Mouse (Mus musculus): ENCODE measurements at regions not wholly inside any gene's neighbourhood (a gene's known extent, or its start where the extent isn't known, plus 50 kb on each side); places are given as distances from the start of the nearest gene placed in this dataset.
"Not testable (repeated sequence)": the region's sequence is repeated elsewhere in the genome, so short reads cannot be mapped to it uniquely, and the experiment has no call there.

DNA sequence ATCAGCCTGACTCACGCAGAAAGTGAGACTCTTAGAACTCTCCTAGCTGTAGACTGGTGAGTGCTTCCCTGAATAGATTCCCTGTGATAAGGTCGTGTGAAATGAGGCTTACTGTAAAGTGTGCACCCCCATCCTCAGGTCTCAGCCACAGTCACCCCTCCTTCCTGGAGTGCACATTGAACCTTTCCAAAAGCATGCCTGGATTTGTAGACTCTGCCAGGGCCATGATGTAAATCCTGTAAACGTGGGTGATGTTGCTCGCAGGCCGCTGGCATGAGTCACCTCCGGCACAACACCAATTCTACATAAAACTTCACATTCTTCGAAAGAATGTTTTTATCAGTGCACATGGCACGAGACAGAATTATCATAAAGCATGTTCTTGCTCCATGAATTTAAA is 117.7 kb upstream of the Tmc3 start:
- Histone ChIP-seq H3K4me3 (ENCODE audit: low read depth, low read length) (no peak overlapping the region), H3K4me2 (replicated peaks; ENCODE audit: low read depth, low read length) (no peak overlapping the region), H3K4me1 (ENCODE audit: insufficient read depth, low read depth, low read length) (no peaks in the 10 kb centered on the region), H3K27ac (ENCODE audit: low read length) (no peak overlapping the region), H3K9me3 (ENCODE audit: low read length) (no peaks in the 10 kb centered on the region), H3K9ac (replicated peaks; ENCODE audit: low read depth) (no peak overlapping the region), H3K36me3 (ENCODE audit: insufficient read depth, low read length) (no peaks in the 10 kb centered on the region), H3K27me3 (replicated peaks; ENCODE audit: insufficient read depth, low read length) (no peaks in the 10 kb centered on the region)
- TF ChIP-seq CTCF (IDR thresholded peaks at IDR 0.05) (no peak), EP300 (IDR thresholded peaks at IDR 0.05) (no peak)
- WGBS: 54% methylated on average over 8 of the region's 8 CpGs
- ATAC-seq (no peak), DNase-seq (ENCODE audit: low spot score) (no peak)

DNA sequence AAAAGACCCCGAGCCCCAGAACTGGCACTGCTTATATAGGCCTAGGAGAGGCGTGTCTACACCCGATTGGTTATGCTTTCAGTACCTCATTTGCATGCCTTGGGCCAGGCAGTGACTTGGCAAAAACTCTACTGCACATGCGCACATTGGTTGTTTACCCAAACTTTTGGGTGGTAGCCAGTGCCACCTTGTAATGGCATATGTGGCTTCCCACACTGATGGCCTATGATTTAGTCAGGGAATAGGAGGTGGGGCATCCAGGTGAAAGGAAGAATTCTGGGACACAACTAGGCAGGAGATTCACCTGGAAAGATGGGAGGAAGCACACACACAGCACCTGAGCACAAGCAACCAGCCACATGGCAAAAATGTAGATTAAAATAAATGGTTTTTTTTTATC is 114.9 kb upstream of the Tmc3 start:
- not testable (repeated sequence) for H3K9ac ChIP-seq (replicated peaks; ENCODE audit: low read depth); H3K27ac ChIP-seq (ENCODE audit: low read length); H3K4me1 ChIP-seq (ENCODE audit: insufficient read depth, low read depth, low read length); H3K4me3 ChIP-seq (ENCODE audit: low read depth, low read length); H3K4me2 ChIP-seq (replicated peaks; ENCODE audit: low read depth, low read length); DNase-seq (ENCODE audit: low spot score); H3K36me3 ChIP-seq (ENCODE audit: insufficient read depth, low read length); H3K9me3 ChIP-seq (ENCODE audit: low read length); H3K27me3 ChIP-seq (replicated peaks; ENCODE audit: insufficient read depth, low read length); ATAC-seq
- 89% methylated on average over 4 of the region's 4 CpGs for WGBS

DNA sequence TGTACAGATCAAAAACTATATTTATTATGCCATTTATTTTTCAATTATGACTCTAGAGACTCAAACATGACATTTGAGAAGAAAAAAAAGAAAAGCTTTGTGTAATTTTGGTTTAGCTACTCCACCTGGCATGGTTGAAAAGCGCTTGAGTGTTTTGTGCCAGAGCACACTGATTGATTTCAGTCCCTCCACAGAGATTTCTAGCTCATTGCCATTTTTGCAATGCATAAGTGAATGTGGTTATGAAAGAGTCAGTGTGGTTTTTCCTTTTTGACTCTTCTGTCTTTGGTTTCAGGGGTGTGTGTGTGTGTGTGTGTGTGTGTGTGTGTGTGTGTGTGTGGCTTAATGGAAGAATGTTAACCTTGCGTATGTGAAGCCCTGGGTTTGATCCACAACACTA is 113.6 kb upstream of the Tmc3 start:
- Histone ChIP-seq H3K4me3 (ENCODE audit: low read depth, low read length) (no peak overlapping the region), H3K27me3 (replicated peaks; ENCODE audit: insufficient read depth, low read length) (no peaks in the 10 kb centered on the region), H3K9me3 (ENCODE audit: low read length) (no peaks in the 10 kb centered on the region), H3K4me1 (ENCODE audit: insufficient read depth, low read depth, low read length) (no peaks in the 10 kb centered on the region), H3K9ac (replicated peaks; ENCODE audit: low read depth) (no peak overlapping the region), H3K4me2 (replicated peaks; ENCODE audit: low read depth, low read length) (no peak overlapping the region), H3K27ac (ENCODE audit: low read length) (no peak overlapping the region), H3K36me3 (ENCODE audit: insufficient read depth, low read length) (no peaks in the 10 kb centered on the region)
- WGBS: 83% methylated on average over 2 of the region's 2 CpGs
- no peak for TF ChIP-seq EP300 (IDR thresholded peaks at IDR 0.05)
- no peak for TF ChIP-seq CTCF (IDR thresholded peaks at IDR 0.05)
- no peak for DNase-seq (ENCODE audit: low spot score)
- no peak for ATAC-seq

DNA sequence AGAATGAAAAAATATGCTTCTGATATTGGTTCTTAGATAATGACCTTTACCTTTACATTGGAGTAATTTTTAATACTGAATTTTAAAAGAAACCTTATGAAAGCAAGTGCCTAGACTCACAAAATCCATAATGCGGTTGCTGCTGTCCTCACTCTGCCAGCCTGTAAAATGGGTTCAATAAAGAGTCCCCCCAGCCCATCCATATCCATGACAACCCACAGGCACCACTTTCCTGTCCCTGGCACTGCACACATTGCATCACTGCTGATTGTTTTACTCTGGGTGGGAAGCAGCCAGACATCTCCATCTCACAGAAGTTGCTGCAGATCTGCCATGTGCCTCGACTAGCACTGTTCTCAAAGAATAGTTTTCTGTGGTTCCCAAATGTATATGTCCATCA is 110.3 kb upstream of the Tmc3 start:
- Histone ChIP-seq H3K9me3 (ENCODE audit: low read length) (no peaks in the 10 kb centered on the region), H3K36me3 (ENCODE audit: insufficient read depth, low read length) (no peaks in the 10 kb centered on the region), H3K27ac (ENCODE audit: low read length) (no peak overlapping the region), H3K4me1 (ENCODE audit: insufficient read depth, low read depth, low read length) (no peaks in the 10 kb centered on the region; the same call in 1 of the 2 replicates), H3K4me2 (replicated peaks; ENCODE audit: low read depth, low read length) (no peak overlapping the region), H3K9ac (replicated peaks; ENCODE audit: low read depth) (no peak overlapping the region), H3K27me3 (replicated peaks; ENCODE audit: insufficient read depth, low read length) (no peaks in the 10 kb centered on the region), H3K4me3 (ENCODE audit: low read depth, low read length) (no peak overlapping the region)
- ATAC-seq: no peak
- DNase-seq (ENCODE audit: low spot score): no peak
- WGBS: 84% methylated on average over 2 of the region's 2 CpGs
- TF ChIP-seq EP300 (IDR thresholded peaks at IDR 0.05) (no peak), CTCF (IDR thresholded peaks at IDR 0.05) (no peak)

DNA sequence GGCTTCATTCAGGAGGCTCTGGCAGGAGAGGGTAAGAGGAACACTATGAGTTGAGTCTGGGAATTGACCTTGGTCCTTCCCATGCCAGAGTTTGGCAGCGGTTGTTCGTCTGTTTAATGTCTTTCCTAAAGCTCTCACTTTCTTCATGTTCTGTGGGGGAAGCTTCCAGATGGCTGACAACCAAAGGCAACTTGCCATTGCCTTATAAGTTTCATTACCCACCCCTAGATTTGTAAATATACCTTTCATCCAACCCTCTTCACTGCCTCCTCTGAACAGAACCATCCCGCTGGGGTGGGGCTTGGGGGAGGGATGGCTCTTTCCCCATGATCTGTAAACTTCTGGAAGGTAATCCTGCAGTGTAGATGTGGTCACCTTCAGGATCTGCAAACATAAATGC is 109.7 kb upstream of the Tmc3 start:
- Histone ChIP-seq H3K27me3 (replicated peaks; ENCODE audit: insufficient read depth, low read length) (no peaks in the 10 kb centered on the region), H3K27ac (ENCODE audit: low read length) (no peak overlapping the region), H3K4me1 (ENCODE audit: insufficient read depth, low read depth, low read length) (no peaks in the 10 kb centered on the region; the same call in 1 of the 2 replicates), H3K9me3 (ENCODE audit: low read length) (no peaks in the 10 kb centered on the region), H3K36me3 (ENCODE audit: insufficient read depth, low read length) (no peaks in the 10 kb centered on the region), H3K9ac (replicated peaks; ENCODE audit: low read depth) (no peak overlapping the region), H3K4me2 (replicated peaks; ENCODE audit: low read depth, low read length) (no peak overlapping the region), H3K4me3 (ENCODE audit: low read depth, low read length) (no peak overlapping the region)
- no peak for DNase-seq (ENCODE audit: low spot score)
- TF ChIP-seq EP300 (IDR thresholded peaks at IDR 0.05): no peak
- 50% methylated on average over 3 of the region's 3 CpGs for WGBS
- ATAC-seq: no peak

DNA sequence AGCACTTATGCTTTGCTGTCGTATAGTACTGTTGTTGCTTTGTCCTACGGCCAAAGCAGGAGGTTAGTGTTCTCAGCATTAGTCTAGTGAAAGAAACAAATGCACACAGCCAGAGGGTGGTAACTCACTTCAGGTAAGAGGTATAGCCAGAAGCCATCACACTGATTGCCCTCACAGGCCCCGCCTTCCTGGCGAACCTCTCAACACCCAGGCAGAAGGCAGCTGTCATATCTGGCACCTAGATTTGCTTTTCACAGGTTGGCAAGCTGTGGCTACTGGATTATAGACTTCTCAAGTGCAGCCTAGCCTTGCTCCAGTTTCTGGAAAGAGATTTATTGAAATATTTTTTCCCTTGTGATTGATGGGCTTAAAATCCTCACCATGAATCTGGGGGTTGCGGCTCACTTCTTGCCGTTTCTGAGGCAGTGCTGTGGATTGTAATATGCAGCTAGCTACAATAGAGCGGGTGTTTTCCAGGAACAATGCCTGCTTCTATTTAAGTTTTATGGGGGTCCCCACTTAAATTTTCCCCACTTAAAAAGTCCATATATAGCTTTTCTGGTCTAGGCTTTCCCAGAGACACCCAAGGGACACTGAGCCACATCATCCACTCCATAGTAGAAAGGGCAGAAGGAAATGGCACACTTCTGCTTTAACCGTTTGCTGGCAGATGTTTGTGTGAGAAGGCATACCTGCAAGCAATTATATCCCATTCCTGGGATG is 109.1 kb upstream of the Tmc3 start:
- H3K4me3 ChIP-seq (ENCODE audit: low read depth, low read length): no peak overlapping the region
- no peak overlapping the region for H3K9ac ChIP-seq (replicated peaks; ENCODE audit: low read depth)
- TF ChIP-seq EP300 (IDR thresholded peaks at IDR 0.05): no peak
- no peak for TF ChIP-seq CTCF (IDR thresholded peaks at IDR 0.05)
- no peaks in the 10 kb centered on the region; the same call in 1 of the 2 replicates for H3K4me1 ChIP-seq (ENCODE audit: insufficient read depth, low read depth, low read length)
- H3K27me3 ChIP-seq (replicated peaks; ENCODE audit: insufficient read depth, low read length): no peaks in the 10 kb centered on the region
- no peaks in the 10 kb centered on the region for H3K9me3 ChIP-seq (ENCODE audit: low read length)
- H3K4me2 ChIP-seq (replicated peaks; ENCODE audit: low read depth, low read length): no peak overlapping the region
- WGBS: 60% methylated on average over 8 of the region's 8 CpGs
- no peak overlapping the region for H3K27ac ChIP-seq (ENCODE audit: low read length)
- ATAC-seq (no peak), DNase-seq (ENCODE audit: low spot score) (no peak)
- H3K36me3 ChIP-seq (ENCODE audit: insufficient read depth, low read length): no peaks in the 10 kb centered on the region

DNA sequence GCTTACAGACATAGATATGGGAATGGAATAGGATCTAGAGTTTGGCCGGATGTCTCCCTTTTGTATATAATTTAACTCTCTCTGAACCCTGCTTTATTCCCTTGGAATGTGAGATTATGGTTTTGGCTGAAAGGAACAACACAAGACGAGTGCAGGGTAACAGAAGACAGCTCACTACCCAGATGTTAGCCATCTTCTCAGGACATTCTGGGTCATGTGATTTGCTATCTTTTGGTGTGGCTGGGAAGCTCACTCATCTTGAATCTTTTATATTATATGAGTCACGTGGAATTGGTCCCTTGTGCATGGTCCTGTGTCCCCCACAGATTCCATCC is 108.6 kb upstream of the Tmc3 start:
- no peak overlapping the region for H3K27ac ChIP-seq (ENCODE audit: low read length)

More for the DNA sequence above, 108.6 kb upstream of the Tmc3 start:
- H3K36me3 ChIP-seq (ENCODE audit: insufficient read depth, low read length): no peaks in the 10 kb centered on the region
- DNase-seq (ENCODE audit: low spot score): no peak
- H3K4me2 ChIP-seq (replicated peaks; ENCODE audit: low read depth, low read length): no peak overlapping the region
- TF ChIP-seq EP300 (IDR thresholded peaks at IDR 0.05): no peak
- TF ChIP-seq CTCF (IDR thresholded peaks at IDR 0.05): no peak
- H3K4me1 ChIP-seq (ENCODE audit: insufficient read depth, low read depth, low read length): no peaks in the 10 kb centered on the region; the same call in 1 of the 2 replicates
- no peak overlapping the region for H3K9ac ChIP-seq (replicated peaks; ENCODE audit: low read depth)
- no peaks in the 10 kb centered on the region for H3K9me3 ChIP-seq (ENCODE audit: low read length)
- H3K4me3 ChIP-seq (ENCODE audit: low read depth, low read length): no peak overlapping the region
- ATAC-seq: no peak
- WGBS: 59% methylated on average over 3 of the region's 3 CpGs
- H3K27me3 ChIP-seq (replicated peaks; ENCODE audit: insufficient read depth, low read length): no peaks in the 10 kb centered on the region
